8 mouse cellular contexts compared by ENCODE assay signal in genomic region chr2:27572261-27572793, GRCm38 (mm10). TPM values are rescaled to one million over a fixed set of nuclear protein-coding genes. Genes with fewer than 3 reads are reported as not detected.
DNase-seq lines count a peak whose midpoint lies in the region; ATAC-seq and TF ChIP-seq lines count a peak whose summit lies in the region.

No protein-coding gene starts in this region.

- no peaks in the 10 kb centered on the region for H3K9me3 ChIP-seq in forebrain, postnatal 0 days (ENCODE audit: low read length)
- no peaks in the 10 kb centered on the region for H3K9me3 ChIP-seq in midbrain, embryonic 14.5 days (ENCODE audit: control insufficient read depth, low read length)

- peak; percentile 5; the same call in 1 of the 2 replicates for ATAC-seq in forebrain, postnatal 0 days
- ATAC-seq in midbrain, embryonic 14.5 days (ENCODE audit: low FRiP score, low TSS enrichment), result peak; percentile 43; the same call in 1 of the 2 replicates

- H3K4me2 ChIP-seq in forebrain, postnatal 0 days (ENCODE audit: low read depth), result peak overlapping the region; percentile 41
- peak overlapping the region; percentile 44 for H3K4me2 ChIP-seq in midbrain, embryonic 14.5 days (ENCODE audit: low read length)

- peak; percentile 94 for DNase-seq in heart, adult 11 months
- no peak for DNase-seq in heart, postnatal 4 days
- DNase-seq in forebrain, postnatal 0 days, result no peak
- peak; percentile 60 for DNase-seq in kidney, adult 9 months
- DNase-seq in midbrain, embryonic 14.5 days, result peak; percentile 19
- DNase-seq in cerebellum, adult 18-20 months, result no peak
- DNase-seq in spleen, adult 18-20 months, result no peak
- no peak for DNase-seq in thymus, postnatal 14 days

- H3K27me3 ChIP-seq in forebrain, postnatal 0 days (ENCODE audit: insufficient read depth, low read length), result 0 out of 2 replicates have a peak, but pooled peaks cover 8% of the 10 kb centered on the region
- H3K27me3 ChIP-seq in midbrain, embryonic 14.5 days (ENCODE audit: control insufficient read depth, insufficient read depth, low read length), result no peaks in the 10 kb centered on the region

- peak overlapping the region; percentile 82 for H3K27ac ChIP-seq in forebrain, postnatal 0 days (ENCODE audit: low read depth, low read length)
- H3K27ac ChIP-seq in midbrain, embryonic 14.5 days (replicated peaks; ENCODE audit: low read depth, low read length), result peak overlapping the region; percentile 70

- no peaks in the 10 kb centered on the region for H3K36me3 ChIP-seq in forebrain, postnatal 0 days (ENCODE audit: insufficient read depth)
- H3K36me3 ChIP-seq in midbrain, embryonic 14.5 days (ENCODE audit: control insufficient read depth, insufficient read depth, low read length), result no peaks in the 10 kb centered on the region

- H3K9ac ChIP-seq in forebrain, postnatal 0 days, result peak overlapping the region; percentile 10; the same call in 1 of the 2 replicates
- no peak overlapping the region for H3K9ac ChIP-seq in midbrain, embryonic 14.5 days (replicated peaks; ENCODE audit: low read length)

- H3K4me1 ChIP-seq in forebrain, postnatal 0 days (ENCODE audit: insufficient read depth), result peaks cover 15% of the 10 kb centered on the region
- peaks cover 22% of the 10 kb centered on the region for H3K4me1 ChIP-seq in midbrain, embryonic 14.5 days (ENCODE audit: control insufficient read depth, insufficient read depth, low read length)

- H3K4me3 ChIP-seq in forebrain, postnatal 0 days (ENCODE audit: low read depth, low read length), result peak overlapping the region; percentile 11; the same call in 1 of the 2 replicates
- H3K4me3 ChIP-seq in midbrain, embryonic 14.5 days (replicated peaks; ENCODE audit: low read depth, low read length), result no peak overlapping the region

- TF ChIP-seq CTCF in forebrain, postnatal 0 days (IDR thresholded peaks at IDR 0.05; ENCODE audit: low read depth), result no peak

- 30% methylated on average over 8 of the region's 8 CpGs for WGBS in forebrain, postnatal 0 days
- WGBS in midbrain, embryonic 14.5 days, result 63% methylated on average over 8 of the region's 8 CpGs

RNA-seq across cellular contexts. Expression of gene Wdr5, which starts 57.4 kb away (rescaled TPM):
- total RNA-seq in heart, postnatal 4 days (2021), result 10 to 100 TPM; 31.4 to 34.2 TPM
- 49.4 and 53.6 TPM in 2 replicates for total RNA-seq in forebrain, postnatal 0 days (2014; rRNA removed)
- 28.9 and 35.0 TPM in 2 replicates for polyA plus RNA-seq in forebrain, postnatal 0 days (2015; fragmentation: Nextera tagmentation; extraction: Ambion mirVana)
- 31.9 and 44.2 TPM in 2 replicates for polyA plus RNA-seq in midbrain, embryonic 14.5 days (2014; fragmentation: Nextera tagmentation; extraction: Ambion mirVana)

Comparison
In these comparisons a context has a peak if more than half of its experiments do, and no peak if none do; other contexts are left out.
1. DNase-seq: peak in heart, adult 11 months (single experiment), kidney, adult 9 months (single experiment) and midbrain, embryonic 14.5 days (single experiment); none in heart, postnatal 4 days (single experiment), forebrain, postnatal 0 days (single experiment), cerebellum, adult 18-20 months (0 of 2), spleen, adult 18-20 months (0 of 2) and thymus, postnatal 14 days (single experiment).